Mouse (Mus musculus): ENCODE measurements around the gene Exoc7. TPM values are rescaled to one million over a fixed set of nuclear protein-coding genes. Genes with fewer than 3 reads are reported as not detected.
"Not testable (repeated sequence)": the region's sequence is repeated elsewhere in the genome, so short reads cannot be mapped to it uniquely, and the experiment has no call there.

Gene Exoc7
- total and polyA plus RNA-seq, 3 experiments, result 13.6 to 30.9 (median 18.6) TPM

- TF ChIP-seq TAL1 (conservative IDR thresholded peaks at IDR 0.05; ENCODE audit: low read depth, low read length), result no peak
- TF ChIP-seq GATA2 (IDR thresholded peaks at IDR 0.05; ENCODE audit: borderline replicate concordance, low read depth, low read length), result no peak
- no peak for TF ChIP-seq POLR2AphosphoS5 (IDR thresholded peaks at IDR 0.05; ENCODE audit: insufficient replicate concordance, low read depth, low read length)
- no peak for TF ChIP-seq CTCF (IDR thresholded peaks at IDR 0.05; ENCODE audit: low read depth, low read length)
- Histone ChIP-seq H3K4me3 (ENCODE audit: low read depth, low read length) (no peak overlapping the region), H3K9me3 (replicated peaks) (peaks cover 16% of the 10 kb centered on the region), H3K4me1 (ENCODE audit: insufficient read depth, low read depth, low read length) (peaks cover 10% of the 10 kb centered on the region), H3K36me3 (replicated peaks) (peaks cover 43% of the 10 kb centered on the region), H3K27me3 (ENCODE audit: insufficient read depth, low read length) (peaks cover 21% of the 10 kb centered on the region; the same call in 1 of the 2 replicates)
- DNase-seq (ENCODE audit: low spot score), result no peak
- ATAC-seq (ENCODE audit: extremely low read depth, insufficient number of reproducible peaks, low FRiP score, poor library complexity, severe bottlenecking), result no peak
Measured at GRCm38 (mm10) chr11:116285770-116286191, 21.3 kb downstream of the Exoc7 start.

- peaks cover 24% of the 10 kb centered on the region; the same call in 1 of the 2 replicates for H3K27me3 ChIP-seq (ENCODE audit: insufficient read depth, low read length)
- H3K4me3 ChIP-seq (ENCODE audit: low read depth, low read length), result no peak overlapping the region
- no peak for DNase-seq (ENCODE audit: low spot score)
Measured at GRCm38 (mm10) chr11:116283982-116284381, 23.1 kb downstream of the Exoc7 start.

GRCm38 (mm10) chr11:116282912-116283521, 24.0 kb downstream of the Exoc7 start:
- TF ChIP-seq GATA1 (IDR thresholded peaks at IDR 0.05; ENCODE audit: borderline replicate concordance, low read length), result no peak
- TF ChIP-seq TAL1 (conservative IDR thresholded peaks at IDR 0.05; ENCODE audit: low read depth, low read length), result no peak
- no peak for TF ChIP-seq POLR2AphosphoS5 (IDR thresholded peaks at IDR 0.05; ENCODE audit: insufficient replicate concordance, low read depth, low read length)
- no peak for TF ChIP-seq CTCF (IDR thresholded peaks at IDR 0.05; ENCODE audit: low read depth, low read length)
- TF ChIP-seq GATA2 (IDR thresholded peaks at IDR 0.05; ENCODE audit: borderline replicate concordance, low read depth, low read length), result no peak
- Histone ChIP-seq H3K4me3 (ENCODE audit: low read depth, low read length) (0 out of 2 replicates have a peak overlapping the region, but pooled peaks have one; percentile 14), H3K36me3 (replicated peaks) (peaks cover 15% of the 10 kb centered on the region), H3K27me3 (ENCODE audit: insufficient read depth, low read length) (peaks cover 24% of the 10 kb centered on the region; the same call in 1 of the 2 replicates), H3K9me3 (replicated peaks) (peaks cover 16% of the 10 kb centered on the region), H3K4me1 (ENCODE audit: insufficient read depth, low read depth, low read length) (peaks cover 6% of the 10 kb centered on the region)
- DNase-seq (ENCODE audit: low spot score) (no peak), ATAC-seq (ENCODE audit: extremely low read depth, insufficient number of reproducible peaks, low FRiP score, poor library complexity, severe bottlenecking) (no peak)

More at GRCm38 (mm10) chr11:116283982-116284381, 23.1 kb downstream of the Exoc7 start:
- ATAC-seq (ENCODE audit: extremely low read depth, insufficient number of reproducible peaks, low FRiP score, poor library complexity, severe bottlenecking), result no peak
- TF ChIP-seq TAL1 (conservative IDR thresholded peaks at IDR 0.05; ENCODE audit: low read depth, low read length) (no peak), POLR2AphosphoS5 (IDR thresholded peaks at IDR 0.05; ENCODE audit: insufficient replicate concordance, low read depth, low read length) (no peak), CTCF (IDR thresholded peaks at IDR 0.05; ENCODE audit: low read depth, low read length) (no peak), GATA1 (IDR thresholded peaks at IDR 0.05; ENCODE audit: borderline replicate concordance, low read length) (no peak), GATA2 (IDR thresholded peaks at IDR 0.05; ENCODE audit: borderline replicate concordance, low read depth, low read length) (no peak)
- Histone ChIP-seq H3K9me3 (replicated peaks) (peaks cover 16% of the 10 kb centered on the region), H3K4me1 (ENCODE audit: insufficient read depth, low read depth, low read length) (peaks cover 10% of the 10 kb centered on the region), H3K36me3 (replicated peaks) (peaks cover 25% of the 10 kb centered on the region)

- DNase-seq (ENCODE audit: low spot score) (no peak), ATAC-seq (ENCODE audit: extremely low read depth, insufficient number of reproducible peaks, low FRiP score, poor library complexity, severe bottlenecking) (no peak)
- H3K9me3 ChIP-seq (replicated peaks), result peaks cover 16% of the 10 kb centered on the region
- H3K4me3 ChIP-seq (ENCODE audit: low read depth, low read length), result no peak overlapping the region
- H3K4me1 ChIP-seq (ENCODE audit: insufficient read depth, low read depth, low read length), result no peaks in the 10 kb centered on the region
- TF ChIP-seq TAL1 (conservative IDR thresholded peaks at IDR 0.05; ENCODE audit: low read depth, low read length) (no peak), GATA1 (IDR thresholded peaks at IDR 0.05; ENCODE audit: borderline replicate concordance, low read length) (no peak), POLR2AphosphoS5 (IDR thresholded peaks at IDR 0.05; ENCODE audit: insufficient replicate concordance, low read depth, low read length) (no peak), CTCF (IDR thresholded peaks at IDR 0.05; ENCODE audit: low read depth, low read length) (no peak), GATA2 (IDR thresholded peaks at IDR 0.05; ENCODE audit: borderline replicate concordance, low read depth, low read length) (no peak)
- peaks cover 24% of the 10 kb centered on the region; the same call in 1 of the 2 replicates for H3K27me3 ChIP-seq (ENCODE audit: insufficient read depth, low read length)
- peaks cover 9% of the 10 kb centered on the region for H3K36me3 ChIP-seq (replicated peaks)
Measured at GRCm38 (mm10) chr11:116282089-116282488, 24.9 kb downstream of the Exoc7 start.

GRCm38 (mm10) chr11:116281671-116282070, 25.4 kb downstream of the Exoc7 start:
- ATAC-seq (ENCODE audit: extremely low read depth, insufficient number of reproducible peaks, low FRiP score, poor library complexity, severe bottlenecking) (no peak), DNase-seq (ENCODE audit: low spot score) (no peak)
- H3K36me3 ChIP-seq (replicated peaks), result peaks cover 9% of the 10 kb centered on the region
- H3K4me3 ChIP-seq (ENCODE audit: low read depth, low read length), result no peak overlapping the region
- H3K4me1 ChIP-seq (ENCODE audit: insufficient read depth, low read depth, low read length), result no peaks in the 10 kb centered on the region
- TF ChIP-seq TAL1 (conservative IDR thresholded peaks at IDR 0.05; ENCODE audit: low read depth, low read length) (no peak), GATA2 (IDR thresholded peaks at IDR 0.05; ENCODE audit: borderline replicate concordance, low read depth, low read length) (no peak), GATA1 (IDR thresholded peaks at IDR 0.05; ENCODE audit: borderline replicate concordance, low read length) (no peak), POLR2AphosphoS5 (IDR thresholded peaks at IDR 0.05; ENCODE audit: insufficient replicate concordance, low read depth, low read length) (no peak), CTCF (IDR thresholded peaks at IDR 0.05; ENCODE audit: low read depth, low read length) (no peak)
- peaks cover 24% of the 10 kb centered on the region; the same call in 1 of the 2 replicates for H3K27me3 ChIP-seq (ENCODE audit: insufficient read depth, low read length)
- H3K9me3 ChIP-seq (replicated peaks), result peaks cover 16% of the 10 kb centered on the region

GRCm38 (mm10) chr11:116280751-116281663, 26.0 kb downstream of the Exoc7 start, which contains the start of gene Galr2:
TSS of gene Galr2 (plus strand) at chr11:116280939.
- TF ChIP-seq GATA1 (IDR thresholded peaks at IDR 0.05; ENCODE audit: borderline replicate concordance, low read length) (no peak), GATA2 (IDR thresholded peaks at IDR 0.05; ENCODE audit: borderline replicate concordance, low read depth, low read length) (no peak), TAL1 (conservative IDR thresholded peaks at IDR 0.05; ENCODE audit: low read depth, low read length) (no peak), CTCF (IDR thresholded peaks at IDR 0.05; ENCODE audit: low read depth, low read length) (no peak), POLR2AphosphoS5 (IDR thresholded peaks at IDR 0.05; ENCODE audit: insufficient replicate concordance, low read depth, low read length) (no peak)
- Histone ChIP-seq H3K4me3 (ENCODE audit: low read depth, low read length) (no peak within 1 kb of the TSS), H3K9me3 (replicated peaks) (peaks cover 16% of the 10 kb centered on the region), H3K4me1 (ENCODE audit: insufficient read depth, low read depth, low read length) (no peaks in the 10 kb centered on the region), H3K36me3 (replicated peaks) (peaks cover 8% of the 10 kb centered on the region), H3K27me3 (ENCODE audit: insufficient read depth, low read length) (peaks cover 24% of the 10 kb centered on the region; the same call in 1 of the 2 replicates)
- DNase-seq (ENCODE audit: low spot score), result no peak
- no peak for ATAC-seq (ENCODE audit: extremely low read depth, insufficient number of reproducible peaks, low FRiP score, poor library complexity, severe bottlenecking)

GRCm38 (mm10) chr11:116277184-116277583, 29.8 kb downstream of the Exoc7 start:
- H3K4me3 ChIP-seq (ENCODE audit: low read depth, low read length), result not testable (repeated sequence)

More at GRCm38 (mm10) chr11:116277184-116277583, 29.8 kb downstream of the Exoc7 start:
- ATAC-seq (ENCODE audit: extremely low read depth, insufficient number of reproducible peaks, low FRiP score, poor library complexity, severe bottlenecking); H3K9me3 ChIP-seq (replicated peaks); DNase-seq (ENCODE audit: low spot score): not testable (repeated sequence)
- H3K27me3 ChIP-seq (ENCODE audit: insufficient read depth, low read length), result peaks cover 14% of the 10 kb centered on the region; the same call in 1 of the 2 replicates
- H3K36me3 ChIP-seq (replicated peaks), result peaks cover 13% of the 10 kb centered on the region
- H3K4me1 ChIP-seq (ENCODE audit: insufficient read depth, low read depth, low read length), result peaks cover 17% of the 10 kb centered on the region
